ENCODE assay signal across 8 mouse cellular contexts in genomic region chr2:180227262-180228059, GRCm38 (mm10). TPM values are rescaled to one million over a fixed set of nuclear protein-coding genes. Genes with fewer than 3 reads are reported as not detected.
DNase-seq lines count a peak whose midpoint lies in the region; ATAC-seq and TF ChIP-seq lines count a peak whose summit lies in the region.

No protein-coding gene starts in this region.

- peaks cover 10% of the 10 kb centered on the region for H3K27me3 ChIP-seq in forebrain, embryonic 14.5 days (replicated peaks; ENCODE audit: control insufficient read depth, insufficient read depth, low read length)
- peaks cover 55% of the 10 kb centered on the region for H3K27me3 ChIP-seq in hindbrain, embryonic 13.5 days
- H3K27me3 ChIP-seq in liver, adult 2 months (ENCODE audit: control insufficient read depth, insufficient read depth, low read length), result peaks cover 3% of the 10 kb centered on the region; the same call in 1 of the 2 replicates

- peak; percentile 72 to 76 for DNase-seq in cerebellum, postnatal 10 days
- peak; percentile 54 for DNase-seq in adrenal gland, postnatal 25 days
- peak; percentile 74 for DNase-seq in forebrain, embryonic 14.5 days (ENCODE audit: low spot score)
- DNase-seq in liver, adult 2 months (ENCODE audit: extremely low read depth, low read depth, low spot score), result peak; percentile 25
- DNase-seq in frontal cortex, postnatal 36 days (ENCODE audit: low spot score in 2 of 2), result no peak

- no peaks in the 10 kb centered on the region for H3K9me3 ChIP-seq in forebrain, embryonic 14.5 days (replicated peaks; ENCODE audit: control insufficient read depth, low read length)
- H3K9me3 ChIP-seq in hindbrain, embryonic 13.5 days, result no peaks in the 10 kb centered on the region

- TF ChIP-seq CTCF in liver, adult 2 months (IDR thresholded peaks at IDR 0.05; ENCODE audit: low read depth, low read length), result peak; percentile 81

- H3K79me2 ChIP-seq in liver, adult 2 months (ENCODE audit: control insufficient read depth, insufficient read depth, low read length), result no peaks in the 10 kb centered on the region

- no peak for TF ChIP-seq POLR2A in liver, adult 2 months (IDR thresholded peaks at IDR 0.05; ENCODE audit: extremely low read depth, insufficient read depth, low read length)

- peaks cover 16% of the 10 kb centered on the region for H3K4me1 ChIP-seq in forebrain, embryonic 14.5 days (ENCODE audit: control insufficient read depth, insufficient read depth, low read length)
- peaks cover 43% of the 10 kb centered on the region for H3K4me1 ChIP-seq in hindbrain, embryonic 13.5 days (replicated peaks)
- H3K4me1 ChIP-seq in liver, adult 2 months (ENCODE audit: control insufficient read depth, insufficient read depth, low read length), result 0 out of 2 replicates have a peak, but pooled peaks cover 8% of the 10 kb centered on the region

- no peaks in the 10 kb centered on the region for H3K36me3 ChIP-seq in forebrain, embryonic 14.5 days (ENCODE audit: control insufficient read depth, insufficient read depth, low read length)
- H3K36me3 ChIP-seq in hindbrain, embryonic 13.5 days, result no peaks in the 10 kb centered on the region
- no peaks in the 10 kb centered on the region for H3K36me3 ChIP-seq in liver, adult 2 months (ENCODE audit: control insufficient read depth, insufficient read depth, low read length)

- H3K27ac ChIP-seq in forebrain, embryonic 14.5 days (ENCODE audit: low read depth, low read length), result no peak overlapping the region
- H3K27ac ChIP-seq in hindbrain, embryonic 13.5 days, result no peak overlapping the region
- H3K27ac ChIP-seq in liver, adult 2 months (replicated peaks; ENCODE audit: insufficient read depth, low read depth, low read length), result no peak overlapping the region; the same call in 1 of the 2 replicates

- peak overlapping the region; percentile 3; the same call in 1 of the 2 replicates for H3K9ac ChIP-seq in forebrain, embryonic 14.5 days (ENCODE audit: low read length)
- H3K9ac ChIP-seq in hindbrain, embryonic 13.5 days, result no peak overlapping the region
- H3K9ac ChIP-seq in liver, adult 2 months (ENCODE audit: low read depth, low read length), result no peak overlapping the region

- no peak overlapping the region for H3K4me3 ChIP-seq in forebrain, embryonic 14.5 days (ENCODE audit: low read depth, low read length)
- H3K4me3 ChIP-seq in hindbrain, embryonic 13.5 days, result no peak overlapping the region
- H3K4me3 ChIP-seq in liver, adult 2 months (ENCODE audit: insufficient read depth, low read depth, low read length), result 0 out of 2 replicates have a peak overlapping the region, but pooled peaks have one; percentile 2

- peak overlapping the region; percentile 23 for H3K4me2 ChIP-seq in forebrain, embryonic 14.5 days (ENCODE audit: low read length)
- H3K4me2 ChIP-seq in hindbrain, embryonic 13.5 days, result peak overlapping the region; percentile 35

- WGBS in forebrain, embryonic 14.5 days, result under 1% methylated on average over 21 of the region's 21 CpGs
- under 1% methylated on average over 21 of the region's 21 CpGs for WGBS in hindbrain, embryonic 13.5 days
- WGBS in liver, adult 2 months, result 5% methylated on average over 21 of the region's 21 CpGs

- ATAC-seq in cerebellum, adult (ENCODE audit: insufficient number of reproducible peaks, low FRiP score, low TSS enrichment), result no peak
- ATAC-seq in forebrain, embryonic 14.5 days, result peak; percentile 67
- ATAC-seq in hindbrain, embryonic 13.5 days (ENCODE audit: low FRiP score), result 0 out of 2 replicates have a peak, but pooled peaks have one; percentile 29
- peak; percentile 34; the same call in 1 of the 2 replicates for ATAC-seq in monocyte, adult 5-6 weeks (replicated peaks; ENCODE audit: insufficient number of reproducible peaks, low FRiP score, low TSS enrichment, poor library complexity, severe bottlenecking)

RNA-seq across cellular contexts. Expression of gene Lama5, which starts 1.8 kb away (rescaled TPM):
- 29.3 and 38.0 TPM in 2 replicates for total RNA-seq in adrenal gland, postnatal 25 days (2021)
- 2.7 and 3.5 TPM in 2 replicates for polyA plus RNA-seq in forebrain, embryonic 14.5 days (2014; fragmentation: Nextera tagmentation; extraction: Ambion mirVana)
- 1.9 and 2.1 TPM in 2 replicates for polyA plus RNA-seq in hindbrain, embryonic 13.5 days (2015; fragmentation: Nextera tagmentation; extraction: Ambion mirVana)
- 0.65 and 0.74 TPM in 2 replicates for total RNA-seq in liver, adult 2 months (2014; rRNA removed)
- polyA plus RNA-seq in liver, adult 2 months (2012; rRNA removed), result 1.6 and 4.0 TPM in 2 replicates
- total RNA-seq in monocyte, adult 5-6 weeks (2017), result 0.29 to 7.1 TPM (median 0.29 TPM) in 3 replicates

RNA-seq across cellular contexts. Expression of gene Rps21, which starts 29.7 kb away (rescaled TPM):
- 728 and 789 TPM in 2 replicates for total RNA-seq in adrenal gland, postnatal 25 days (2021)
- polyA plus RNA-seq in forebrain, embryonic 14.5 days (2014; fragmentation: Nextera tagmentation; extraction: Ambion mirVana), result 376 and 523 TPM in 2 replicates
- 444 and 445 TPM in 2 replicates for polyA plus RNA-seq in hindbrain, embryonic 13.5 days (2015; fragmentation: Nextera tagmentation; extraction: Ambion mirVana)
- 713 and 1,049 TPM in 2 replicates for total RNA-seq in liver, adult 2 months (2014; rRNA removed)
- polyA plus RNA-seq in liver, adult 2 months (2012; rRNA removed), result 880 and 922 TPM in 2 replicates
- total RNA-seq in monocyte, adult 5-6 weeks (2017), result 1,771 to 2,174 TPM (median 1,777 TPM) in 3 replicates

RNA-seq across cellular contexts. Expression of gene Cables2, which starts 45.8 kb away (rescaled TPM):
- 16.1 and 19.6 TPM in 2 replicates for total RNA-seq in adrenal gland, postnatal 25 days (2021)
- 14.5 and 15.0 TPM in 2 replicates for polyA plus RNA-seq in forebrain, embryonic 14.5 days (2014; fragmentation: Nextera tagmentation; extraction: Ambion mirVana)
- polyA plus RNA-seq in hindbrain, embryonic 13.5 days (2015; fragmentation: Nextera tagmentation; extraction: Ambion mirVana), result 19.8 and 20.8 TPM in 2 replicates
- total RNA-seq in liver, adult 2 months (2014; rRNA removed), result 8.9 and 10.3 TPM in 2 replicates
- polyA plus RNA-seq in liver, adult 2 months (2012; rRNA removed), result 29.2 and 29.5 TPM in 2 replicates
- 16.9 to 23.7 TPM (median 20.6 TPM) in 3 replicates for total RNA-seq in monocyte, adult 5-6 weeks (2017)

RNA-seq across cellular contexts. Expression of gene Adrm1, which starts 56.2 kb away (rescaled TPM):
- total RNA-seq in adrenal gland, postnatal 25 days (2021), result 132 and 145 TPM in 2 replicates
- 147 and 149 TPM in 2 replicates for polyA plus RNA-seq in forebrain, embryonic 14.5 days (2014; fragmentation: Nextera tagmentation; extraction: Ambion mirVana)
- polyA plus RNA-seq in hindbrain, embryonic 13.5 days (2015; fragmentation: Nextera tagmentation; extraction: Ambion mirVana), result 208 and 213 TPM in 2 replicates
- 30.7 and 37.1 TPM in 2 replicates for total RNA-seq in liver, adult 2 months (2014; rRNA removed)
- 95.4 and 107 TPM in 2 replicates for polyA plus RNA-seq in liver, adult 2 months (2012; rRNA removed)
- total RNA-seq in monocyte, adult 5-6 weeks (2017), result 50.1 to 102 TPM (median 65.6 TPM) in 3 replicates

Comparison
In these comparisons a context has a peak if more than half of its experiments do, and no peak if none do; other contexts are left out.
1. DNase-seq: peak in cerebellum, postnatal 10 days (2 of 2), adrenal gland, postnatal 25 days (single experiment), forebrain, embryonic 14.5 days (single experiment) and liver, adult 2 months (single experiment); none in frontal cortex, postnatal 36 days (0 of 2).